Mouse (Mus musculus) macrophage (primary cell): ENCODE measurements at regions not wholly inside any gene's neighbourhood (a gene's known extent, or its start where the extent isn't known, plus 50 kb on each side); places are given as distances from the start of the nearest gene placed in this dataset.

Experiments used
- H3K27ac ChIP-seq: fragments of 350-480 bp; formaldehyde crosslinking; 2 replicates; pipeline ENCODE4 v1.9.0; 2021
- H3K36me3 ChIP-seq: fragments of 350-480 bp; formaldehyde crosslinking; 2 replicates; pipeline ENCODE4 v1.9.0; 2021; ENCODE audit errors: inconsistent target
- H3K4me3 ChIP-seq: fragments of 350-480 bp; formaldehyde crosslinking; 2 replicates; pipeline ENCODE4 v1.9.0; 2021; ENCODE audit errors: inconsistent target
- H3K79me2 ChIP-seq: fragments of 350-480 bp; formaldehyde crosslinking; 2 replicates; pipeline ENCODE4 v1.9.0; 2021; ENCODE audit errors: inconsistent target
- WGBS: methylation state at CpG from one replicate; pipeline ENCODE4 v1.1.7; 2026; ENCODE audit warnings: inconsistent platforms; ENCODE audit not compliant: missing documents; 5-methylcytosine and 5-hydroxymethylcytosine counted together

- Histone ChIP-seq H3K4me3 (no peak overlapping the region), H3K36me3 (no peaks in the 10 kb centered on the region), H3K27ac (no peak overlapping the region), H3K79me2 (no peaks in the 10 kb centered on the region)
Measured at GRCm38 (mm10) chr9:93955235-93956040, 582.4 kb downstream of the 1190002N15Rik start.

- no peaks in the 10 kb centered on the region for H3K79me2 ChIP-seq
- H3K4me3 ChIP-seq, result no peak overlapping the region
- WGBS, result 36% methylated on average over 1 of the region's 1 CpGs
- no peaks in the 10 kb centered on the region for H3K36me3 ChIP-seq
- no peak overlapping the region for H3K27ac ChIP-seq
Measured at GRCm38 (mm10) chr9:93948671-93949070, 589.2 kb downstream of the 1190002N15Rik start.

- no peak overlapping the region for H3K4me3 ChIP-seq
- no peaks in the 10 kb centered on the region for H3K36me3 ChIP-seq
- H3K79me2 ChIP-seq, result no peaks in the 10 kb centered on the region
- WGBS, result 78% methylated on average over 1 of the region's 1 CpGs
- no peak overlapping the region for H3K27ac ChIP-seq
Measured at GRCm38 (mm10) chr9:93947053-93947452, 590.8 kb downstream of the 1190002N15Rik start.

GRCm38 (mm10) chr9:93940193-93940592 lies 597.7 kb downstream of the 1190002N15Rik start:
- 82% methylated on average over 3 of the region's 3 CpGs for WGBS
- Histone ChIP-seq H3K79me2 (no peaks in the 10 kb centered on the region), H3K27ac (no peak overlapping the region), H3K36me3 (no peaks in the 10 kb centered on the region), H3K4me3 (no peak overlapping the region)

- WGBS, result 83% methylated on average over 2 of the region's 2 CpGs
- Histone ChIP-seq H3K4me3 (no peak overlapping the region), H3K27ac (no peak overlapping the region), H3K36me3 (no peaks in the 10 kb centered on the region), H3K79me2 (no peaks in the 10 kb centered on the region)
Measured at GRCm38 (mm10) chr9:93930684-93931083, 607.2 kb downstream of the 1190002N15Rik start.

- Histone ChIP-seq H3K27ac (no peak overlapping the region), H3K36me3 (no peaks in the 10 kb centered on the region), H3K79me2 (no peaks in the 10 kb centered on the region), H3K4me3 (no peak overlapping the region)
- 100% methylated on average over 1 of the region's 1 CpGs for WGBS
Measured at GRCm38 (mm10) chr9:93889256-93889655, 648.6 kb downstream of the 1190002N15Rik start.

- H3K27ac ChIP-seq, result no peak overlapping the region
- no peaks in the 10 kb centered on the region for H3K79me2 ChIP-seq
- H3K4me3 ChIP-seq, result no peak overlapping the region
- no peaks in the 10 kb centered on the region for H3K36me3 ChIP-seq
- 83% methylated on average over 2 of the region's 2 CpGs for WGBS
Measured at GRCm38 (mm10) chr9:93880112-93880511, 657.8 kb downstream of the 1190002N15Rik start.

- Histone ChIP-seq H3K4me3 (no peak overlapping the region), H3K79me2 (no peaks in the 10 kb centered on the region), H3K27ac (no peak overlapping the region), H3K36me3 (no peaks in the 10 kb centered on the region)
- 87% methylated on average over 2 of the region's 2 CpGs for WGBS
Measured at GRCm38 (mm10) chr9:93879572-93879971, 658.3 kb downstream of the 1190002N15Rik start.

GRCm38 (mm10) chr9:93870778-93871177 lies 667.1 kb downstream of the 1190002N15Rik start:
- Histone ChIP-seq H3K27ac (no peak overlapping the region), H3K36me3 (no peaks in the 10 kb centered on the region), H3K79me2 (no peaks in the 10 kb centered on the region), H3K4me3 (no peak overlapping the region)
- WGBS, result 81% methylated on average over 7 of the region's 7 CpGs

GRCm38 (mm10) chr9:93857937-93858336 lies 679.9 kb downstream of the 1190002N15Rik start:
- 79% methylated on average over 2 of the region's 2 CpGs for WGBS
- Histone ChIP-seq H3K36me3 (no peaks in the 10 kb centered on the region), H3K4me3 (no peak overlapping the region), H3K27ac (no peak overlapping the region), H3K79me2 (no peaks in the 10 kb centered on the region)

GRCm38 (mm10) chr9:93846411-93846810 lies 691.5 kb downstream of the 1190002N15Rik start:
- Histone ChIP-seq H3K36me3 (no peaks in the 10 kb centered on the region), H3K4me3 (no peak overlapping the region)

GRCm38 (mm10) chr9:93843869-93844268 lies 694.0 kb downstream of the 1190002N15Rik start:
- 91% methylated on average over 5 of the region's 5 CpGs for WGBS
- no peak overlapping the region for H3K4me3 ChIP-seq
- no peak overlapping the region for H3K27ac ChIP-seq
- no peaks in the 10 kb centered on the region for H3K36me3 ChIP-seq
- H3K79me2 ChIP-seq, result no peaks in the 10 kb centered on the region

More at GRCm38 (mm10) chr9:93846411-93846810, 691.5 kb downstream of the 1190002N15Rik start:
- Histone ChIP-seq H3K27ac (no peak overlapping the region), H3K79me2 (no peaks in the 10 kb centered on the region)
